Mouse (Mus musculus): ENCODE data around the gene Bnipl. TPM values are rescaled to one million over a fixed set of nuclear protein-coding genes. Genes with fewer than 3 reads are reported as not detected.

Bnipl gene
- 3.5 and 5.8 TPM in 2 replicates for polyA plus RNA-seq (2015; fragmentation: Nextera tagmentation; extraction: Ambion mirVana)

DNA sequence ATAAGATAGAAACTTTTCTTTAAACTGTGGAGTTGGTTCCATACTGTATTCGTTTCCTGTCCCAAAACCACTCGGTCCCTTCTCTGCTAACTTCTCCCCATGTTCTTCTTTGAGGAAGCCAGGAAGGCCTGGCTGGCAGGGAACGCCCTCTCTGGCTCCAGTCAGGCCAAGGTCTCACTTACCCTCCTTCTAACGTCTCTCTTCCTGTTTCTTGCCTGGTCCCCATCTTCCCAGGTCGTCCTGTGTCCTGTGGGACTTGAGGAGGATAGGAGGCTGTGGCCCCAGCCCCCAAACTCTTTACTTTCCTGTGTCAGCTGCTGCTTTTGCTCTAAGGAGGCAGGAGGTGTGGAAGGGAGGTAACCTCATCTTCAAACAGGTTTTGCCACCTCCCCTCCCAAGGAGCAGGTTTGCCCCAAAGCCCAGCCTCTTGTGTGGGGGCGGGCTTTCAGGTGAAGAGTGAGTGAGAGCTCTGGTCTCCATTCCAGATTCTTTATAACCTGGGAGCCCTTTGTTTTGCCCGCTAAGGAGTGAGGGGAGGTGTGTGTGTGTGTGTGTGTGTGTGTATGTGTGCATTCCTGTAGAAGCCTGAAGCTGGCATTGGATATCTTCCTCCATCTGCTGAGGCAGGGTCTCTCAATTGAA, at the start of gene Bnipl:
Gene Bnipl, minus strand, starts transcription at position 411 of the 642 bp plus-strand sequence.
- Histone ChIP-seq H3K9ac (no peak within 1 kb of the TSS), H3K4me3 (replicated peaks) (no peak within 1 kb of the TSS), H3K36me3 (peaks cover 8% of the 10 kb centered on the region; the same call in 1 of the 2 replicates), H3K9me3 (no peaks in the 10 kb centered on the region), H3K4me1 (no peaks in the 10 kb centered on the region), H3K27ac (0 out of 2 replicates have a peak within 1 kb of the TSS, but pooled peaks have one; percentile 46), H3K27me3 (replicated peaks) (no peaks in the 10 kb centered on the region), H3K4me2 (0 out of 2 replicates have a peak within 1 kb of the TSS, but pooled peaks have one; percentile 21)
- WGBS, result 46% methylated on average over 7 of the region's 7 CpGs
- peak; percentile 55; the same call in 1 of the 2 replicates for ATAC-seq (ENCODE audit: insufficient read depth, low FRiP score, low read depth)

DNA sequence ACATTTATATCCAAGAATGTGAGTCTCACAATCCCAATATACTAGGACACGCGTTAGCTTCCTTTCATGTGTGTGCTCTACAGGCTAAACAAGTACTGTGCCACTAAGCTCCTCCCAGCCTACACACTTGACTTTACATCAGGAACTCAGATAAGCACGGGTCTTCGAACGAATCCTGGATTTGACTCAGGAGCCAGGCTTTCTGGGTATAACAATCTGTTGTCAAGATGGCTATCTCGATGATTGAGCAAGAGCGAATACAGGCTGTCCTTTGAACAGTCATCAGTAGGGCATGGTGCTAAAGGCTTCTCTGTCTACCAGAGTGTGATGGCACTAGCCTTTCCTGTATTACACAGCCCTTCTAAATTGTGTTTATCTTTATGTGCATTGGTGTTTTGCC, 47.0 kb upstream of the Bnipl start:
- Histone ChIP-seq H3K4me2 (no peak overlapping the region), H3K27ac (no peak overlapping the region), H3K27me3 (replicated peaks) (no peaks in the 10 kb centered on the region), H3K9me3 (no peaks in the 10 kb centered on the region), H3K9ac (no peak overlapping the region), H3K36me3 (peaks cover 35% of the 10 kb centered on the region), H3K4me1 (peaks cover 12% of the 10 kb centered on the region; the same call in 1 of the 2 replicates), H3K4me3 (replicated peaks) (no peak overlapping the region)
- ATAC-seq (ENCODE audit: insufficient read depth, low FRiP score, low read depth), result no peak
- 75% methylated on average over 7 of the region's 7 CpGs for WGBS

DNA sequence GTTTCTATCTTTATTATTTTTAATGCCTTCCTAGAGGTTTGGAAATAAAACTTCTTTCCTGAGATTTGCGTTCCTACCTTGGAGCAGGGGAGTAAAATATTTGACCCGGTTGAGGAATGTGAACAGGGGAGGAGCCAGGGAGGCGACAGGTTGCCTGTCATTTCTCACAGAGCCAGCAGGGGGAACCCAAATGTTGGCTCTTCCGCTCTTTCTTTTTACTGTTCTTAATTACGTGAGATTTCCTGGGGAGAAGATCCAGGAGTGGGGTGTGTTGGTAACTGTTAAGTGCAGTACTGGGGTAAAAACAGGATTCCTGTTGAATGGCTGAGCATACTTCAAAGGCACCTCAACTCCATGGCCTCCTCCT, 45.1 kb upstream of the Bnipl start:
- WGBS, result 13% methylated on average over 5 of the region's 5 CpGs
- Histone ChIP-seq H3K9me3 (no peaks in the 10 kb centered on the region), H3K9ac (no peak overlapping the region), H3K4me3 (replicated peaks) (no peak overlapping the region), H3K27ac (0 out of 2 replicates have a peak overlapping the region, but pooled peaks have one; percentile 14), H3K4me2 (no peak overlapping the region), H3K27me3 (replicated peaks) (no peaks in the 10 kb centered on the region), H3K4me1 (peaks cover 12% of the 10 kb centered on the region; the same call in 1 of the 2 replicates), H3K36me3 (peaks cover 41% of the 10 kb centered on the region)
- no peak for ATAC-seq (ENCODE audit: insufficient read depth, low FRiP score, low read depth)

DNA sequence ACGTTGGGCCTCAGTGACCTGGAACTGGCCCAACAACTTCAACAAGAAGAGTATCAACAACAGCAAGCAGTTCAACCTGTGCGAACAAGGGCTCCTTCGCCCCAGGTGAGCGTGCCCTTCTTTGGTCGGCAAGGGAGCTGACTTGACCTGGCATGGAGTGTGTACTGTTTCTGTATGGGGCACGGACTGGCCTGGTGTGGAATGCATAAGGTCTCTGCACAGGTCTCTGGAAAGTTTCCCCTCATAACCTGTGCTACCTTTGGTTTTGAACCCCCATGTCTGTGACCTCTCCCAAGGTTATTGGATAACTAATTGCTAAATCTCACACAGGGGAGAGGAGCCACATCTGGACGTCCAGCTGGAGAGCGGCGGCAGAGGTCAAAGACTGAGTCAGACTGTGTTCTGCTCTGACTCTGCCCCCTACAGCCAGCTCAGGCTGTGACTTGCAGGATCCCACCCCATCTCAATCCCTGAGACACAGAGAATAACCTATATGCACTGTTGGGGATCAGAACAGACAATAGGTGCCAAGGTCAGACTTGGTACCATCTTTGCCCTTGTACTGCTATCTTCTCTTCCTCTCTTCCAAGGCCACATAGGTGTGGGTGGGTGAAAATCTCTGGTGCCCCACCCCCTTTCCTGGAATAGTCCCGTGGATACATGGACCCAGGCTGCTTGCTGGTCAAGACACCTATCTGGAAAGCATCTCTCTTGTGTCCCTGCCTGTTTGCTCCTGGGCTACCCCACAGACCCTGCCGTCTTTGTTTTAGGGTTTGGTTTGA, 44.5 kb upstream of the Bnipl start:
- 72% methylated on average over 11 of the region's 11 CpGs for WGBS
- Histone ChIP-seq H3K9me3 (no peaks in the 10 kb centered on the region), H3K9ac (no peak overlapping the region), H3K4me1 (peaks cover 12% of the 10 kb centered on the region; the same call in 1 of the 2 replicates), H3K36me3 (peaks cover 45% of the 10 kb centered on the region), H3K4me2 (no peak overlapping the region), H3K27ac (no peak overlapping the region), H3K4me3 (replicated peaks) (no peak overlapping the region), H3K27me3 (replicated peaks) (no peaks in the 10 kb centered on the region)
- ATAC-seq (ENCODE audit: insufficient read depth, low FRiP score, low read depth), result peak; percentile 23; the same call in 1 of the 2 replicates

DNA sequence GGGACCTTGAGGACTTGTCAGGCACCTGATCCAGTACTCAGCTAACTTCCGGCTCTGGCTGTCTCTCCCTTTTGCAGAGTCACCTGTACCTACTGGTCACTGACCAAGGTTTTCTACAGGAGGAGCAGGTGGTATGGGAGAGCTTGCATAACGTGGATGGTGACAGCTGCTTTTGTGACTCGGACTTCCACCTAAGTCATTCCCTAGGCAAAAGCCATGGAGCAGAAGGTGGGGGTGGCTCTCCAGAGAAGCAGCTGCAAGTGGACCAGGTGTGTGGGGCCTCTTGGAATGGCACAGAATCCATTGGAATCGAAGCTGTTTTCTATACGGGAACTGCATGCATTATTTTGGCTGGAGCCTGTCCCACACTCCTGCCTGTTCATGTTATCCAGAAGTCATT, 43.7 kb upstream of the Bnipl start:
- Histone ChIP-seq H3K9ac (no peak overlapping the region), H3K27me3 (replicated peaks) (no peaks in the 10 kb centered on the region), H3K4me2 (no peak overlapping the region), H3K27ac (no peak overlapping the region), H3K36me3 (peaks cover 45% of the 10 kb centered on the region), H3K4me1 (peaks cover 12% of the 10 kb centered on the region; the same call in 1 of the 2 replicates), H3K9me3 (no peaks in the 10 kb centered on the region), H3K4me3 (replicated peaks) (no peak overlapping the region)
- 88% methylated on average over 5 of the region's 5 CpGs for WGBS
- ATAC-seq (ENCODE audit: insufficient read depth, low FRiP score, low read depth), result no peak

DNA sequence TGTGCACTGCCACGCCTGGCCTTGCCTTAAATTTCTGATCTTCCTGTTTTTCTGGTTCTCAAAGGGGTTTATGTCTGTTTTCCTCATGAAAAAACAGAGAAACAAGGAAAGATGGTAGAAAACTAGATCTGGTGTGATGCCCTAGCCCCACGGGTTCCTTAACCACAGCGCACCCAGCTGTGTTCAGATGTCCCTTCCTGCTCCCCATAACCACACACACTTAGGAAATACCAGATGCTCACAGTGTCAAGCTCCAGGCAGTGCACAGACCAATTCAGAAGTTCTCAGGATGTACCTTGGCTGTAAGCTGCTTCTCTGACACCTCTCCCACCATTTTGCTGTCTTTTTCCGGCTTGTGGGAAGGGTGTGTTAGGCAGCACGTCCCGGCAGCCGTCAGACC, 43.3 kb upstream of the Bnipl start:
- ATAC-seq (ENCODE audit: insufficient read depth, low FRiP score, low read depth), result no peak
- Histone ChIP-seq H3K27me3 (replicated peaks) (no peaks in the 10 kb centered on the region), H3K4me3 (replicated peaks) (no peak overlapping the region), H3K27ac (0 out of 2 replicates have a peak overlapping the region, but pooled peaks have one; percentile 13), H3K4me2 (no peak overlapping the region), H3K4me1 (peaks cover 12% of the 10 kb centered on the region; the same call in 1 of the 2 replicates), H3K9me3 (no peaks in the 10 kb centered on the region), H3K36me3 (peaks cover 45% of the 10 kb centered on the region), H3K9ac (no peak overlapping the region)
- WGBS, result 87% methylated on average over 7 of the region's 7 CpGs

DNA sequence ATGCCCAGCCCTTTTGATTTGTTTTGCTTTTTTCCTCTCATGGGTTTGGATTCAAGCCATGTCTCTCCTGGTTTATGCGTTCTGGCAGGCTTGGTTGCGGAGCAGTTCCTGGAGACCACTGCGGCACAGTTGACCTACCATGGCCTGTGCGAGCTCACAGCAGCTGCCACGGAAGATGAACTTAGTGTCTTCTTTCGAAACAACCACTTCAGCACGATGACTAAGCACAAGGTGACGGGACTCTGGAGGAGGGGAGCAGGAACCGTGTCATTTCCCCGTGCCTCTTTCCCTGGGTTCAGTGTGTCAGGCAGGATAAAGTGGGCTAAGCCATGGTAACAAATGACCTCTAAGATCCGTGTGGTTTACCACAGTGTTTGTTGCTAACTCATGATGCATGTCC, 42.5 kb upstream of the Bnipl start:
- Histone ChIP-seq H3K27me3 (replicated peaks) (no peaks in the 10 kb centered on the region), H3K36me3 (peaks cover 49% of the 10 kb centered on the region), H3K4me3 (replicated peaks) (no peak overlapping the region), H3K27ac (0 out of 2 replicates have a peak overlapping the region, but pooled peaks have one; percentile 13), H3K4me1 (peaks cover 12% of the 10 kb centered on the region; the same call in 1 of the 2 replicates), H3K9me3 (no peaks in the 10 kb centered on the region), H3K9ac (no peak overlapping the region), H3K4me2 (no peak overlapping the region)
- WGBS, result 64% methylated on average over 11 of the region's 11 CpGs
- no peak for ATAC-seq (ENCODE audit: insufficient read depth, low FRiP score, low read depth)

GRCm38 (mm10) chr3:95292899-95293298, 41.9 kb upstream of the Bnipl start:
- no peak for ATAC-seq (ENCODE audit: insufficient read depth, low FRiP score, low read depth)
- no peak overlapping the region for H3K9ac ChIP-seq
- peaks cover 12% of the 10 kb centered on the region; the same call in 1 of the 2 replicates for H3K4me1 ChIP-seq
- H3K36me3 ChIP-seq, result peaks cover 54% of the 10 kb centered on the region
- 90% methylated on average over 2 of the region's 2 CpGs for WGBS
- no peak overlapping the region for H3K4me2 ChIP-seq
- H3K27ac ChIP-seq, result no peak overlapping the region
- H3K27me3 ChIP-seq (replicated peaks), result no peaks in the 10 kb centered on the region
- H3K9me3 ChIP-seq, result no peaks in the 10 kb centered on the region
- no peak overlapping the region for H3K4me3 ChIP-seq (replicated peaks)

- no peaks in the 10 kb centered on the region for H3K9me3 ChIP-seq
- peaks cover 45% of the 10 kb centered on the region for H3K36me3 ChIP-seq
- 76% methylated on average over 4 of the region's 4 CpGs for whole genome bisulfite sequencing
- no peak overlapping the region for H3K4me2 ChIP-seq
- H3K27me3 ChIP-seq (replicated peaks), result no peaks in the 10 kb centered on the region
- H3K4me1 ChIP-seq, result peaks cover 7% of the 10 kb centered on the region; the same call in 1 of the 2 replicates
- H3K27ac ChIP-seq, result no peak overlapping the region
- H3K9ac ChIP-seq, result no peak overlapping the region
- ATAC-seq (ENCODE audit: insufficient read depth, low FRiP score, low read depth), result no peak
- no peak overlapping the region for H3K4me3 ChIP-seq (replicated peaks)
Measured at GRCm38 (mm10) chr3:95291041-95291440, 40.0 kb upstream of the Bnipl start.

DNA sequence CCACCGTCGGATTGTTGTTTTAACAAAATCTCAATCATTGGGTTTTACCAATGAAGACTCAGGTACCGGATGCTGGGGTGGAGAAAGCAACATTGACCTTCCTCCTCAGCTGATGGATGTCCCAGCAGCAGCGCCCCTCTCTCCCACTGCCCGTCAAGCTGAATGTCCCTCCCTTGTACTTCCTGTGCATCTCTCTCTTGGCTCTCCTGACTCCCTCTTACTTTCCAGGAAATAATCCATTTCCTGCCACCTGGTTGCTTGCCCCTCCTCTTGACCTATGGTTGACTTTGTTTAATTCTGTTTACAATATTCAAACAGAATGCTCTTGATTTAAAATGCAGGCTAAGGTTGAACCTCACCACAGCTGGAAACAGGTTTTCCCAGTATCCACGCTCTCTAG, 39.2 kb upstream of the Bnipl start:
- H3K27ac ChIP-seq, result no peak overlapping the region
- H3K4me3 ChIP-seq (replicated peaks), result no peak overlapping the region

GRCm38 (mm10) chr3:95289419-95289818, 38.4 kb upstream of the Bnipl start:
- Histone ChIP-seq H3K4me1 (0 out of 2 replicates have a peak, but pooled peaks cover 8% of the 10 kb centered on the region), H3K4me2 (no peak overlapping the region), H3K36me3 (peaks cover 31% of the 10 kb centered on the region), H3K4me3 (replicated peaks) (no peak overlapping the region), H3K27me3 (replicated peaks) (no peaks in the 10 kb centered on the region), H3K9me3 (no peaks in the 10 kb centered on the region), H3K27ac (no peak overlapping the region), H3K9ac (no peak overlapping the region)
- 90% methylated on average over 4 of the region's 4 CpGs for WGBS
- ATAC-seq (ENCODE audit: insufficient read depth, low FRiP score, low read depth), result no peak

More for the DNA sequence above, 39.2 kb upstream of the Bnipl start:
- H3K9me3 ChIP-seq, result no peaks in the 10 kb centered on the region
- H3K36me3 ChIP-seq, result peaks cover 37% of the 10 kb centered on the region
- 62% methylated on average over 6 of the region's 6 CpGs for WGBS
- ATAC-seq (ENCODE audit: insufficient read depth, low FRiP score, low read depth), result no peak
- no peak overlapping the region for H3K9ac ChIP-seq
- H3K27me3 ChIP-seq (replicated peaks), result no peaks in the 10 kb centered on the region
- H3K4me2 ChIP-seq, result no peak overlapping the region
- H3K4me1 ChIP-seq, result 0 out of 2 replicates have a peak, but pooled peaks cover 6% of the 10 kb centered on the region

- Histone ChIP-seq H3K9me3 (no peaks in the 10 kb centered on the region), H3K4me3 (replicated peaks) (no peak overlapping the region), H3K36me3 (peaks cover 20% of the 10 kb centered on the region), H3K4me2 (no peak overlapping the region), H3K27me3 (replicated peaks) (no peaks in the 10 kb centered on the region), H3K9ac (no peak overlapping the region), H3K4me1 (peaks cover 13% of the 10 kb centered on the region; the same call in 1 of the 2 replicates), H3K27ac (no peak overlapping the region)
- 91% methylated on average over 3 of the region's 3 CpGs for WGBS
- ATAC-seq (ENCODE audit: insufficient read depth, low FRiP score, low read depth), result no peak
Measured at GRCm38 (mm10) chr3:95287541-95287940, 36.5 kb upstream of the Bnipl start.

All from stomach, embryonic 15.5 days (tissue).